Mouse (Mus musculus) embryonic facial prominence, embryonic 11.5 days (tissue): ENCODE data around the gene Pacs1. TPM values are rescaled to one million over a fixed set of nuclear protein-coding genes. Genes with fewer than 3 reads are reported as not detected.
"Not testable (repeated sequence)": the region's sequence is repeated elsewhere in the genome, so short reads cannot be mapped to it uniquely, and the experiment has no call there.

ENCODE experiments used
- ATAC-seq: fragments of 200-750 bp; cut with Nextera tagmentation; replicated peaks from 2 replicates; pipeline ENCODE4 v1.8.0; 2017; ENCODE audit warnings: low read depth; ENCODE audit not compliant: insufficient number of reproducible peaks, low FRiP score, low TSS enrichment
- DNase-seq: peaks from one replicate; pipeline ENCODE4 v3.0.0-alpha.2; 2015; ENCODE audit warnings: low spot score
- H3K27ac ChIP-seq: fragments of 300-500 bp; sonication (generic); replicated peaks from 2 replicates; pipeline ENCODE4 v1.5.1; 2014; ENCODE audit warnings: mild to moderate bottlenecking, low read depth, low read length, control low read depth
- H3K27me3 ChIP-seq: fragments of 300-500 bp; sonication (generic); 2 replicates; pipeline ENCODE4 v1.6.1; 2014; ENCODE audit warnings: mild to moderate bottlenecking, low read length, moderate library complexity, mixed read lengths; ENCODE audit not compliant: control insufficient read depth, insufficient read depth
- H3K36me3 ChIP-seq: fragments of 300-500 bp; sonication (generic); replicated peaks from 2 replicates; pipeline ENCODE4 v1.6.1; 2014; ENCODE audit warnings: low read depth, mild to moderate bottlenecking, low read length, moderate library complexity, mixed read lengths; ENCODE audit not compliant: control insufficient read depth, insufficient read depth
- H3K4me1 ChIP-seq: fragments of 300-500 bp; sonication (generic); 2 replicates; pipeline ENCODE4 v1.6.1; 2014; ENCODE audit warnings: low read length, mixed read lengths; ENCODE audit not compliant: control insufficient read depth, insufficient read depth
- H3K4me2 ChIP-seq: fragments of 300-500 bp; sonication (generic); 2 replicates; pipeline ENCODE4 v1.6.1; 2014; ENCODE audit warnings: low read depth, mild to moderate bottlenecking, control low read depth, low read length, moderate library complexity
- H3K4me3 ChIP-seq: fragments of 300-500 bp; sonication (generic); 2 replicates; pipeline ENCODE4 v1.5.1; 2014; ENCODE audit warnings: low read depth, low read length, control low read depth
- H3K9ac ChIP-seq: fragments of 300-500 bp; sonication (generic); replicated peaks from 2 replicates; pipeline ENCODE4 v1.6.1; 2014; ENCODE audit warnings: mild to moderate bottlenecking, control low read depth, low read length
- H3K9me3 ChIP-seq: fragments of 300-500 bp; sonication (generic); replicated peaks from 2 replicates; pipeline ENCODE4 v1.6.1; 2016; ENCODE audit warnings: mild to moderate bottlenecking, low read length, inconsistent platforms, mixed read lengths; ENCODE audit not compliant: control insufficient read depth
- WGBS: fragments of 180-500 bp; shearing (Covaris S2); extraction: QIAGEN DNeasy Blood & Tissue Kit; methylation state at CpG from one replicate; pipeline ENCODE4 v1.1.7; 2014; 5-methylcytosine and 5-hydroxymethylcytosine counted together
- polyA plus RNA-seq: library from polyadenylated mRNA; unstranded; fragments of >200 nt; fragmentation: Nextera tagmentation; extraction: Ambion mirVana; gene quantifications from 2 replicates; pipeline ENCODE4 v1.2.1, GENCODE M21; 2014

Gene Pacs1
- polyA plus RNA-seq, 1 experiment from 2014 or later: 24.4 TPM

GRCm38 (mm10) chr19:5150358-5150757, 122.6 kb downstream of the Pacs1 start:
- DNase-seq (no peak), ATAC-seq (no peak)
- H3K4me2 ChIP-seq: no peak overlapping the region
- H3K9me3 ChIP-seq: no peaks in the 10 kb centered on the region
- H3K27ac ChIP-seq: no peak overlapping the region
- 92% methylated on average over 6 of the region's 6 CpGs for WGBS
- no peaks in the 10 kb centered on the region for H3K27me3 ChIP-seq
- H3K36me3 ChIP-seq: no peaks in the 10 kb centered on the region; the same call in 1 of the 2 replicates
- no peaks in the 10 kb centered on the region for H3K4me1 ChIP-seq
- H3K4me3 ChIP-seq: no peak overlapping the region
- H3K9ac ChIP-seq: no peak overlapping the region

GRCm38 (mm10) chr19:5149041-5149440, 123.9 kb downstream of the Pacs1 start:
- whole genome bisulfite sequencing: 77% methylated on average over 5 of the region's 6 CpGs
- H3K4me3 ChIP-seq, H3K4me1 ChIP-seq, H3K4me2 ChIP-seq, H3K27ac ChIP-seq, DNase-seq, H3K9me3 ChIP-seq, ATAC-seq, H3K36me3 ChIP-seq, H3K27me3 ChIP-seq, H3K9ac ChIP-seq: not testable (repeated sequence)

- Histone ChIP-seq H3K4me1 (no peaks in the 10 kb centered on the region), H3K27me3 (no peaks in the 10 kb centered on the region), H3K36me3 (no peaks in the 10 kb centered on the region), H3K4me2 (no peak overlapping the region), H3K4me3 (no peak overlapping the region), H3K9ac (no peak overlapping the region), H3K27ac (no peak overlapping the region), H3K9me3 (no peaks in the 10 kb centered on the region)
- DNase-seq (peak; percentile 77), ATAC-seq (0 out of 2 replicates have a peak, but pooled peaks have one; percentile 29)
- 0% methylated on average over 2 of the region's 2 CpGs for WGBS
These were observed 133.3 kb downstream of the Pacs1 start for GRCm38 (mm10) chr19:5139640-5140039.

DNA sequence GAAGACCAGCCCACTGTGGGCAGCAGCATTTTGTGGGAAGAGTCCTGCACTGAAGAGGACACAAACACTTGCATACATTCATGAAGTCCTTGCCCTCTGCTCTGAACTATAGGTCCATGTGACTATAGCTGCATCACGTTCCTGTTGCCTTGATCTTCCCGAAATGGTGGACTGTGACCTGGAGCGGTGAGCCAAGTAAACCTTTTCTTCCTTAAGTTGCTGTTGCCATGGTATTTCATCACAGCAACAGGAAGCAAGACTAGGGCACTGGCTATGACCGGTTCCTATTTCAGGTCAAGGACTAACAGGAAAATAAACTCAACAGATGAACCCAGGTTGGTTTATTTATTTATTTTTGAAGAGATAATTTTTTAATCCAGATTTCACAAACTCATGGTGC, 141.7 kb downstream of the Pacs1 start:
- WGBS: 71% methylated on average over 4 of the region's 4 CpGs
- no peaks in the 10 kb centered on the region for H3K36me3 ChIP-seq
- H3K27me3 ChIP-seq: no peaks in the 10 kb centered on the region
- no peaks in the 10 kb centered on the region for H3K9me3 ChIP-seq
- H3K9ac ChIP-seq: no peak overlapping the region
- no peak overlapping the region for H3K27ac ChIP-seq
- ATAC-seq: no peak
- H3K4me2 ChIP-seq: no peak overlapping the region
- H3K4me3 ChIP-seq: no peak overlapping the region
- no peaks in the 10 kb centered on the region for H3K4me1 ChIP-seq
- no peak for DNase-seq

DNA sequence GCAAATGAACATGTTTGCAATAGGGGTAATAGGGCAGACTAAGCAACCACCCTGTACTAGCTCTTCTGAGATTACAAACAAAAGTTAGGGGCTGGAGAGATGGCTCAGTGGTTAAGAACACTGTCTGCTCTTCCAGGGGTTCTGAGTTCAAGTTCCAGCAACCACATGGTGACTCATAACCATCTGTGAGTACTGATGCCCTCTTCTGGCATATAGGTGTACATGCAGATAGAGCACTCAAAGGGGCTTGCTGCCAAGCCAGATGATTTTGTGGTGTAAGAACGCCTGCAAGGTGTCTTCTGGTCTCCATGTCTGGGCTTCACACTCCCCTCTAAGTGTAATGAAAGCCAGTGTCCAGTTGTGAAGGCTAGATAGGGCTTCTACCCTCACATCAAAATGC, 143.1 kb downstream of the Pacs1 start:
- no peak for DNase-seq
- no peaks in the 10 kb centered on the region for H3K9me3 ChIP-seq

GRCm38 (mm10) chr19:5124055-5124614, 148.8 kb downstream of the Pacs1 start:
- no peak for ATAC-seq
- Histone ChIP-seq H3K36me3 (no peaks in the 10 kb centered on the region), H3K9ac (no peak overlapping the region), H3K27ac (no peak overlapping the region), H3K4me1 (no peaks in the 10 kb centered on the region), H3K4me3 (no peak overlapping the region), H3K27me3 (no peaks in the 10 kb centered on the region; the same call in 1 of the 2 replicates), H3K4me2 (no peak overlapping the region), H3K9me3 (no peaks in the 10 kb centered on the region)
- no peak for DNase-seq
- 70% methylated on average over 7 of the region's 7 CpGs for WGBS

More for the DNA sequence above, 143.1 kb downstream of the Pacs1 start:
- H3K27ac ChIP-seq: no peak overlapping the region
- WGBS: 52% methylated on average over 1 of the region's 1 CpGs
- no peak overlapping the region for H3K9ac ChIP-seq
- H3K36me3 ChIP-seq: no peaks in the 10 kb centered on the region
- ATAC-seq: no peak
- H3K4me3 ChIP-seq: no peak overlapping the region
- no peak overlapping the region for H3K4me2 ChIP-seq
- H3K4me1 ChIP-seq: no peaks in the 10 kb centered on the region
- H3K27me3 ChIP-seq: no peaks in the 10 kb centered on the region

DNA sequence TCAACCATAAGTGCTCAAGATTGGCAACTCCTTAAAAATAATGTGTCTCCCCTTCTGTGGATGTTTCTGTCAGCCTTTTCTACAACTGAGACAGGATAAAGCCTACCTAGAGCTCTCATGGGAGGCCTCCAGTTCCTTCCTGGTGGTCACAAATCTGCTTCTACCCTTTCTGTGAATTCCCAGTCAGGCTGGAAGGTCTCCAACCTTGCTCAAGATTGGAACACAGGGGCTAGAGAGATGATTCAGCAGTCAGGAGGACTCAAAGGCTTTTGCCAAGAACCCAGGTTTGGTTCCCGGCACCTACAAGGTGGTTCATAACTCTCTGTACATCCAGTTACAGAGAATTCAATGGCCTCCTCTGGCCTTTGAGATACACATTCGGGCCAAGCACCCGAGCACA, 149.7 kb downstream of the Pacs1 start:
- Histone ChIP-seq H3K27me3 (no peaks in the 10 kb centered on the region; the same call in 1 of the 2 replicates), H3K9ac (no peak overlapping the region), H3K4me3 (no peak overlapping the region), H3K9me3 (no peaks in the 10 kb centered on the region), H3K27ac (no peak overlapping the region), H3K4me1 (no peaks in the 10 kb centered on the region), H3K36me3 (no peaks in the 10 kb centered on the region), H3K4me2 (no peak overlapping the region)
- WGBS: 77% methylated on average over 3 of the region's 3 CpGs
- ATAC-seq (no peak), DNase-seq (no peak)

GRCm38 (mm10) chr19:5122492-5122891, 150.4 kb downstream of the Pacs1 start:
- Histone ChIP-seq H3K27ac (no peak overlapping the region), H3K36me3 (no peaks in the 10 kb centered on the region), H3K4me3 (no peak overlapping the region), H3K9ac (no peak overlapping the region), H3K4me1 (no peaks in the 10 kb centered on the region), H3K27me3 (no peaks in the 10 kb centered on the region; the same call in 1 of the 2 replicates), H3K4me2 (no peak overlapping the region), H3K9me3 (no peaks in the 10 kb centered on the region)
- WGBS: 76% methylated on average over 10 of the region's 10 CpGs
- no peak for DNase-seq
- ATAC-seq: no peak
